Mouse (Mus musculus) left cerebral cortex, adult 6 months (tissue): ENCODE measurements around the gene Cks1b. TPM values are rescaled to one million over a fixed set of nuclear protein-coding genes. Genes with fewer than 3 reads are reported as not detected.

ENCODE experiments used
- long read RNA-seq, 2 experiments: library from polyadenylated mRNA; unstranded; transcript quantifications; one replicate each; pipeline ENCODE4 v2.0.0; 2019 to 2020
- polyA plus RNA-seq: library from polyadenylated mRNA; unstranded; fragments of <200 nt; fragmentation: Nextera tagmentation; gene quantifications from 2 replicates; pipeline ENCODE4 v1.2.3, GENCODE M21; 2021

The Cks1b gene
- polyA plus RNA-seq = 8.9 and 10.6 TPM in 2 replicates
- long read RNA-seq, experiment 1, partial matches to known transcripts = 0 of 1 reads
- long read RNA-seq, experiment 1, other reads (novel, unspliced or antisense) = 0 of 1 reads
- long read RNA-seq, experiment 2, partial matches to known transcripts = 1 of 4 reads
- long read RNA-seq, experiment 2, other reads (novel, unspliced or antisense) = 0 of 4 reads

DNA sequence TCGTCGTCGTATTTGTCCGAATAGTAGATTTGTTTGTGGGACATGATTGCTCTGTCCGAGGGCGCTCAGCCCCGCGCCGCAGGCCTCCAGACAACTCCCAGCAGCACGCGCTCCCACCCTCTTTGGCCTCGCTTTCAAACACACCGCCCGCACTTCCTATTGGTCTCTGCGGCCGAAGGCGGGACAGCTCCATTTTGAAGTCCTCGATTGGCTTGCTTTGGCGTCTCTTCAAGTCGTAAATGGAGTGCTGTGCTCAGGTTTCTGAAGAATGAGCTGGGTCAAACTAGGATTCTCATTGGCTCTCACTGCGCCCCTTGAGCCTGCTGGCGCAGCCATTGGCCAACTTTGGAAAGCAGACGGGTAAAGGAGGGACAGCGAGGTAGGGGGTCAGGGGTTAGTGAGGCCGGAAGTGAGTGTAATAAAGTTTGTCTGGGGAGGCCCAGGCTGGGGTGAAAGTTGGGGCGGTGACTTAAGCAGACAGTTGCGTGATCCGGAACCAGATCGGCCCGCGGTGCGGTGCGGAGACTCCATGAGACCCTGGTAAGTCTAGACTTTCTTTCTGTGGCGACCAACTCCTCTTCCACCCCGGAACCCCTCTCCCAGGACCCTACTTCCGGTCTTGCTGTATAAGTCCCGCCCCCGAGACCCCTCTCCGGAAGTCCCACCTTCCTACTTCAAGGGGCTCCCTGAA, at the start of gene Cks1b, which contains the start of gene Shc1:
TSS of gene Cks1b (minus strand) at position 214 of the 691 bp plus-strand sequence.
TSS of gene Shc1 (plus strand) at position 274 of the 691 bp plus-strand sequence.

DNA sequence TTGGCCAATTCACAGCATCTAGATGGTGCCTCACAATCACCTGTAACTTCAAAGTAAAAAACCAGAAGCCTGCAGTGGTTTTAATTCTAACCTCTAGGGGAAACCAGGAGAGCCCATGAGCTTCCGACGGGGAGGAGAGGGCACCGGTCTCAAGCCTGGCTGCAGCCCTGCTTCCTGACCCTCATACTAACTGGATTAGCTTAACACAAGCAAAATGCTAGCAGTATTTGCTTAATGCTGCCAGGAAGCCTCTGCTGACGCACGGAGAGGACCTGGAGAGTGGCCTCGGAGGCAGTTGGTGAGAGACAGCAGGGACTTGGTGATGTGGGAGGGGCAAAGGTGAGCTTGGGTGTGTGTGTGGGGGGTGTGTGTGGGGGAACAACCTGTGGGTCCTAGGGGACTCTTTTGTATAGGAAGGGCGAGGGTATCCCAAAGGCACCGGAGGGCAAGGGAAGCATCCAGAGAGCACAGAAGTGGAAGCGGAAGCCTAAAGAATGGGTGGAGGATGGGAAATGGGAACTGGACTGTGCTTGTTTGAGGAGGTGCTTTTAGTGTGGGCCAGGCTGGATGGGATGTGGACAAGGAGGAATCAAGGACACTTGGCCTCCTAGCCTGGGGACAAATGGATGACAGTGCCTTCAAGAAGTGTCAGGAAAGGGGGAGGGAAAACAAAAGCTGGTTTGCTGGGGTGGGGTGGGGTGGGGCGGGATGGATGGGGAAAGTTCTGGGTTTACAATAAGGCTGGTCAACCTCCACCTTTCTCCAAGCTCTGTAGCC, 36.4 kb upstream of the Cks1b start, which contains the start of gene Pmvk:
TSS of gene Pmvk (plus strand) at position 141 of the 777 bp plus-strand sequence.

DNA sequence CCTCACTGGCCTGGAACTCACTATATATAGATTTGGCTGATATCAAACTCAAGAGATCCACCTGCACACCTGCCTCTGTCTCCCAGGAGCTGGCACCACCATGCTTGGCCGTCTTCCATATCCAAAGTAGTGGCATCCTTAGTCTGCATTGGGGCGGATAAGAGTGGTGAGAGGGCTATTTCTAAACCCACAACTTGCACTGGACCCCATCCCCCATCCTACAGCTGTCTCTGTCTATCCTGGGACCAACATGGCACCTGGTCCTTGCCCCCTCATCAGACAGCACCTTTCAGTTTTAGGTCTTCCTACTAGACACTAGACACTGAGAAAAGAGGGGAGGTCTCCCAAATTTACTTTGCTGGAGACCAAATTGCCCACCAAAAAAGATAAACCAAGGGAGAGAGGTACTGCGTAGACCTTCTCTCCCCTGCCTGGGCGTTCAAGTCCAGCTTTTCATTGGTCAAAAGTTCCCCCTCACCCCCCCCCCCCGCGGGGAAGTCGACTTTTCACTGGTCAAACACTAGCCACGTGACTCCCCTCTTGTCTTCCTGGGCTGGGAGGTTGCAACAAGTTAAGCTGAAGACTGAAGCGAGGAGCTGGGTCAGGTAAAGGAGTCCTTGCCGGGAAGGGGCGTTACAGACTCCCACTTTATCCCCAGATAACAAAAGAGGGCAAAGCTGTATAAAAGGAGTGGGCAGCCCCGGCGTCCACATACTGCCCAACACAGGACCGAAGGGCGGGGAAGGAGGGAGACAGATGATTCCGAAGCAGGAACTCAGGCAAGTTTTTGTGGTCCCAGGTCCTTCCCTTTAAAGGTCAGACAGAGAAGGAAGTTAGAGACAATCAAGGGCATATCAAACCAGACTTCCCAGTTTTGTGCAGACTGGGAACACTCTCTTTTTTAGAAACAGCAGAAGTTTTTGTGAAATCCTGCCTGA, 18.3 kb upstream of the Cks1b start, which contains the start of gene Pbxip1:
TSS of gene Pbxip1 (plus strand) at position 531 of the 938 bp plus-strand sequence.

DNA sequence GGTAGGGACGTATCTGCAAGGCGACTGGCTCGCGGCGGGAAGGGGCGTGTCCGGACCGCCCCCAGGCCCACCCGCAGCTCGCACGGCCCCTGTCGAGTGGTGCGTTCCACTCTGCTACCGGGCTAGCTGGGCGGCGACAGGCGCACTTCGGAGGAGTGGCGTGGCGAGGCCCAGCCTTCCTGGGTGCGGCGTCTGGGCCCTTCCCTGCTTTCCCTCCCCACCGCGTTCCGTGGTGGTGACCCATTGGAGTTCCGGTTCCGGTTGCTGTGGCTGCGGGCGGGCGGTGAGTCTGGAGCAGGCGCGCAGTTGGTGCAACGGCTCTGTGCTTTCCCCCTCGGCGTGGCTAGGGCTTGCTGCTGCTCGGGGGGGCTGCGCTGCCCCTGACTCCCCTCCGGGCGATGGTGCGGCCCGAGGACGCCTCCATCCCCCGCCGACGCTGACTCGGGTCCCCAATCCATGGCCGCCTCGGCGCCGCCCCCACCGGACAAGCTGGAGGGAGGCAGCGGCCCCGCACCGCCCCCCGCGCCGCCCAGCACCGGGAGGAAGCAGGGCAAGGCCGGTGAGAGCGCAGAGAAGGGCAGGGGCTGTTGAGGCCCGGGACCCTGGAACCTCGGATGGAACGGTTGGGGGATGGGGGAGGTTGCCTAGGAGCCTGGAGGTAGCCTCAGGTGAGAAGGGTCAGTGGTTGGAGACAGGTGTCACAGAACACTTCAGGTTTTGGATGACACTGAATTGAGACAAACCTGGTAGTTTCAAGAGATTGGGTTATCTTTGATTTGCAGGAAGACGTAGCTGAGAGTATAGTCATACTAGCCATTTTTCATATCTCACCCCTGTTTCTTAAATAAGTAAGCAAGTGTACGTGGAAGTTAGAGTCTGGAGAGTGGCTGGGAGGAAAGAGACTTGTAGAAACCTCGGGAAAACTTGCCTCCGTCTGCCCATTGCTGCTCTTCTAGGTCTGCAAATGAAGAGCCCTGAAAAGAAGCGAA, 12.3 kb upstream of the Cks1b start, which contains the start of gene Pygo2:
TSS of gene Pygo2 (plus strand) at position 44 of the 989 bp plus-strand sequence.

GRCm38 (mm10) chr3:89411490-89412393, 6.4 kb downstream of the Cks1b start, which contains the start of gene Flad1:
Gene Flad1 (minus strand): TSS chr3:89411870.

GRCm38 (mm10) chr3:89402693-89403092, 15.5 kb downstream of the Cks1b start, which contains the start of gene Lenep:
Gene Lenep (minus strand): TSS chr3:89402793.

DNA sequence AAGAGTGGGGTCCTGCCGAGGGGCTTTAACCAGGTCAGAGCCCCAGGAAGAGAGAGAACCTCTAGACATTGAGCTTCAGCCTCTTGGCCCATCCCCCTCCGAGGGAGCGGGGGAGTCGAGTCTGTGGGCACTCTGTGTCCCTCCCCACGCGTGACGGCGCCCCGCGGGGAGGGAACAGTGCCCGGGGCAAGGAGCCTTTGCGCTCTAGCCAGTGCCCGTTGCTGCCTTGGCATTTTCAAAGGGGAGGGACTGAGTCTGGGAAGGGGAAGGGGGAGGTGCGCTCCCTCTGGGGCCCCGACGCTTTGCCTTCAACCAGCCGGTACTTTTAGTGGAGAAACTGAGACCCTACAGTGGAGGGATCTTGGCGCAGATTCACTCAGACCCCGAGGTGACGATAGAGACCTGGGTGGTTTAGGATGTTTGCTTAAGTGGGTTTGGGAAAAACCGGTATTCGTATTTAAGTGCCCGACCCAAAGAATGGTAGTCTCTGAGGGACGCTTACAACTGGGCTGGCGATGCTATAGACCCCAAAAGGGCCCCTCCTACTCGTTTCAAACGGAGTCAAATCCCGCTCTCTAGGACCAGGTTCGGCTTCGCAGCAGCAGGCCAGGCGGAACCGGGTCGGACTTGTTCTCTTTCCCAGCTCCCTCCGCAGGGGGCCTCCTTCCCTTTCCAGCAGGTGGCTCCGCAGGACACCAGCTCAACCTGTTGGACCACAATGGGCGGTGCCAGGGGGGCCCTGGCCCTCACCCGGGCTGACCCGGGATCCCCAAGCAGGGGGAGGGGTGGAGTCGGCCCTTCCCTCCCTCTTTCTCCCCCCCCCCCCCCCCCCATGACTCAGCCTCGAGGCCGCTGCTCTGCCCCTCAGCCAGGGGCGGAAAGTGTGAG, 23.9 kb downstream of the Cks1b start, which contains the start of gene Zbtb7b:
TSS of gene Zbtb7b (minus strand) at position 771 of the 888 bp plus-strand sequence.

Other genes with a start within 250 kb of the Cks1b start
- 65.4 and 69.8 TPM in 2 replicates for gene Scamp3, start 240.9 kb downstream of the Cks1b start, polyA plus RNA-seq
- 8.2 and 15.5 TPM in 2 replicates for gene Fam189b, start 235.2 kb downstream of the Cks1b start, polyA plus RNA-seq
- 24.1 and 25.8 TPM in 2 replicates for gene Gba, start 215.5 kb downstream of the Cks1b start, polyA plus RNA-seq
- 8.3 and 12.0 TPM in 2 replicates for gene Thbs3, start 203.2 kb downstream of the Cks1b start, polyA plus RNA-seq
- 121 and 135 TPM in 2 replicates for gene Mtx1, start 191.3 kb downstream of the Cks1b start, polyA plus RNA-seq
- gene Muc1, start 189.3 kb downstream of the Cks1b start, polyA plus RNA-seq = 0.20 and 0.34 TPM in 2 replicates
- gene Krtcap2, start 172.4 kb downstream of the Cks1b start, polyA plus RNA-seq = 209 and 223 TPM in 2 replicates
- 23.1 and 27.4 TPM in 2 replicates for gene Trim46, start 172.1 kb downstream of the Cks1b start, polyA plus RNA-seq
- 276 and 277 TPM in 2 replicates for gene Dpm3, start 159.0 kb downstream of the Cks1b start, polyA plus RNA-seq
- gene Slc50a1, start 147.8 kb downstream of the Cks1b start, polyA plus RNA-seq = 48.6 and 65.6 TPM in 2 replicates
- 11.1 and 12.0 TPM in 2 replicates for gene Efna1, start 137.2 kb downstream of the Cks1b start, polyA plus RNA-seq
- gene Efna3, start 95.4 kb downstream of the Cks1b start, polyA plus RNA-seq = 5.6 and 31.3 TPM in 2 replicates
- 0.30 and 0.44 TPM in 2 replicates for gene Efna4, start 80.4 kb downstream of the Cks1b start, polyA plus RNA-seq
- gene Adam15, start 68.4 kb downstream of the Cks1b start, polyA plus RNA-seq = 21.3 and 43.1 TPM in 2 replicates
- gene Dcst2, start 56.4 kb downstream of the Cks1b start, polyA plus RNA-seq = not detected in 2 replicates
- 1.9 and 2.3 TPM in 2 replicates for gene Dcst1, start 53.1 kb downstream of the Cks1b start, polyA plus RNA-seq
- gene Zbtb7b, start 23.6 kb downstream of the Cks1b start, polyA plus RNA-seq = 0.49 and 1.2 TPM in 2 replicates
- not detected in 2 replicates for gene Lenep, start 15.6 kb downstream of the Cks1b start, polyA plus RNA-seq
- 22.6 and 32.3 TPM in 2 replicates for gene Flad1, start 6.5 kb downstream of the Cks1b start, polyA plus RNA-seq
- gene Shc1, start 60 bp upstream of the Cks1b start, polyA plus RNA-seq = 4.1 and 4.9 TPM in 2 replicates
- 5.5 and 11.4 TPM in 2 replicates for gene Pygo2, start 11.8 kb upstream of the Cks1b start, polyA plus RNA-seq
- gene Pbxip1, start 18.3 kb upstream of the Cks1b start, polyA plus RNA-seq = 15.4 and 16.1 TPM in 2 replicates
- gene Pmvk, start 36.2 kb upstream of the Cks1b start, polyA plus RNA-seq = 66.6 and 78.2 TPM in 2 replicates
- gene Kcnn3, start 101.8 kb upstream of the Cks1b start, polyA plus RNA-seq = 2.5 and 4.1 TPM in 2 replicates